Mouse (Mus musculus) bone marrow, adult 2 months (tissue): ENCODE data around the gene Cnpy3. TPM values are rescaled to one million over a fixed set of nuclear protein-coding genes. Genes with fewer than 3 reads are reported as not detected.
A peak's percentile ranks its signal among the peaks of the same experiment; 100 is the strongest.

Experiments
- H3K27ac ChIP-seq: fragments of 200-500 bp; 2 replicates; pipeline ENCODE4 v1.5.1; 2012; ENCODE audit warnings: low read depth, mild to moderate bottlenecking, control low read depth, inconsistent platforms, low read length; ENCODE audit not compliant: control insufficient read depth, poor library complexity, insufficient read depth
- H3K4me1 ChIP-seq: fragments of 200-500 bp; 2 replicates; pipeline ENCODE4 v1.6.1; 2011; ENCODE audit warnings: low read length; ENCODE audit not compliant: control insufficient read depth, insufficient read depth
- H3K4me3 ChIP-seq: fragments of 200-500 bp; replicated peaks from 2 replicates; pipeline ENCODE3; 2011; ENCODE audit warnings: mild to moderate bottlenecking, low read depth, low read length, control low read depth; ENCODE audit not compliant: control insufficient read depth
- CTCF ChIP-seq: fragments of 200-500 bp; IDR thresholded peaks from 2 replicates; pipeline ENCODE4 v1.5.1; 2011; ENCODE audit warnings: low read length, control low read depth; ENCODE audit not compliant: control insufficient read depth, insufficient read depth
- POLR2A ChIP-seq: fragments of 200-500 bp; IDR thresholded peaks from 2 replicates; pipeline ENCODE4 v1.6.1; 2011; ENCODE audit warnings: low read depth, mild to moderate bottlenecking, control low read depth, low read length, borderline replicate concordance; ENCODE audit not compliant: control insufficient read depth
- WGBS: fragments of 180-500 bp; shearing (Covaris S2); methylation state at CpG from one replicate; pipeline ENCODE4 v1.1.7; 2018; 5-methylcytosine and 5-hydroxymethylcytosine counted together
- polyA plus RNA-seq: library from polyadenylated mRNA; stranded (reverse); fragments of >200 nt; gene quantifications from 2 replicates; pipeline ENCODE4 v1.2.4, GENCODE M21; 2011; ENCODE audit warnings: low replicate concordance; ENCODE audit not compliant: missing spikeins, insufficient read depth, insufficient read length

Cnpy3 gene
- polyA plus RNA-seq, 1 experiment = 46.3 TPM

- H3K4me1 ChIP-seq = no peaks in the 10 kb centered on the region
- WGBS = 86% methylated on average over 3 of the region's 3 CpGs
- TF ChIP-seq CTCF (no peak), POLR2A (no peak)
- no peak overlapping the region for H3K27ac ChIP-seq
- H3K4me3 ChIP-seq = no peak overlapping the region
These were observed 18.0 kb downstream of the Cnpy3 start for GRCm38 (mm10) chr17:46734055-46734454.

- Histone ChIP-seq H3K27ac (no peak within 1 kb of the TSS), H3K4me3 (no peak within 1 kb of the TSS), H3K4me1 (no peaks in the 10 kb centered on the region)
- 59% methylated on average over 24 of the region's 24 CpGs for WGBS
- TF ChIP-seq CTCF (no peak), POLR2A (no peak)
These were observed 23.1 kb downstream of the Cnpy3 start, which contains the start of gene Gnmt for GRCm38 (mm10) chr17:46728904-46729318. Gene Gnmt, minus strand, starts transcription at chr17:46729168.

GRCm38 (mm10) chr17:46728496-46728895 is 23.5 kb downstream of the Cnpy3 start:
- H3K27ac ChIP-seq = no peak overlapping the region

GRCm38 (mm10) chr17:46728021-46728420 is 24.0 kb downstream of the Cnpy3 start:
- H3K4me1 ChIP-seq = no peaks in the 10 kb centered on the region
- no peak overlapping the region for H3K27ac ChIP-seq
- TF ChIP-seq CTCF = peak; percentile 37; the same call in 1 of the 2 replicates
- no peak for TF ChIP-seq POLR2A
- 56% methylated on average over 6 of the region's 6 CpGs for WGBS
- no peak overlapping the region for H3K4me3 ChIP-seq

More at GRCm38 (mm10) chr17:46728496-46728895, 23.5 kb downstream of the Cnpy3 start:
- TF ChIP-seq CTCF (no peak), POLR2A (no peak)
- H3K4me1 ChIP-seq = no peaks in the 10 kb centered on the region
- no peak overlapping the region for H3K4me3 ChIP-seq
- WGBS = 73% methylated on average over 11 of the region's 11 CpGs

- WGBS = 88% methylated on average over 11 of the region's 11 CpGs
- no peak for TF ChIP-seq POLR2A
- no peak for TF ChIP-seq CTCF
- Histone ChIP-seq H3K4me3 (no peak overlapping the region), H3K27ac (no peak overlapping the region), H3K4me1 (no peaks in the 10 kb centered on the region)
These were observed 24.7 kb downstream of the Cnpy3 start for GRCm38 (mm10) chr17:46727271-46727670.

- TF ChIP-seq POLR2A (no peak), CTCF (no peak)
- H3K4me3 ChIP-seq = no peak overlapping the region
- H3K4me1 ChIP-seq = no peaks in the 10 kb centered on the region
- 82% methylated on average over 26 of the region's 26 CpGs for WGBS
- no peak overlapping the region for H3K27ac ChIP-seq
These were observed 26.0 kb downstream of the Cnpy3 start for GRCm38 (mm10) chr17:46725731-46726645.

- WGBS = 78% methylated on average over 9 of the region's 9 CpGs
- TF ChIP-seq POLR2A (no peak), CTCF (peak; percentile 49; the same call in 1 of the 2 replicates)
- no peak overlapping the region for H3K27ac ChIP-seq
- no peaks in the 10 kb centered on the region for H3K4me1 ChIP-seq
- H3K4me3 ChIP-seq = no peak overlapping the region
These were observed 26.7 kb downstream of the Cnpy3 start for GRCm38 (mm10) chr17:46725273-46725672.

- TF ChIP-seq CTCF (no peak), POLR2A (no peak)
- Histone ChIP-seq H3K4me3 (no peak overlapping the region), H3K4me1 (no peaks in the 10 kb centered on the region), H3K27ac (no peak overlapping the region)
- 83% methylated on average over 19 of the region's 20 CpGs for WGBS
These were observed 27.4 kb downstream of the Cnpy3 start for GRCm38 (mm10) chr17:46724477-46725084.
